Mouse (Mus musculus): ENCODE data around the gene Tas2r134. TPM values are rescaled to one million over a fixed set of nuclear protein-coding genes. Genes with fewer than 3 reads are reported as not detected.

Gene Tas2r134
- polyA plus RNA-seq, 1 experiment, result not detected

DNA sequence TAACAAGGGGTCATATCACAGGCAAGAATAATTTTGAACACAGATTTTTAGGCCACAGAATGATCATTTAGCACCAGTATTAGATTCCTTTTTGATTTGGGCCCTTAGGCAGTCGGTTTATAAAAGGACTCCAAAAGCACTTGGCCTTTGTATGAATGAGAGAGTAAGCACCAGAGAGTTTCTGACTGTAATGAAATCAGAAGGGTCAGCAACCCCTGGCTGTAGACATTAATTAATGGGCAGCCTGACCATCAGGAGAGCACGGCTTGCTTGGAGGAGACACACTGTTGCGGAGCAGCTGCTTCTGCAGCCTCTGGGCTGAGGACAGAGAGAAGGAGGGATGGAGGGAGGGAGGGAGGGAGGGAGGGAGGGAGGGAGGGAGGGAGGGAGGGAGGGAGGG lies 30.4 kb downstream of the Tas2r134 start:
- TF ChIP-seq POLR2A (IDR thresholded peaks at IDR 0.05; ENCODE audit: borderline replicate concordance, extremely low read depth, insufficient read depth, insufficient read length, poor library complexity, severe bottlenecking), result no peak
- no peak for TF ChIP-seq CTCF (IDR thresholded peaks at IDR 0.05; ENCODE audit: borderline replicate concordance, extremely low read depth, insufficient read depth, insufficient read length)
- no peak for DNase-seq (ENCODE audit: low read depth)

GRCm38 (mm10) chr2:51658288-51658687 lies 31.0 kb downstream of the Tas2r134 start:
- no peak for TF ChIP-seq CTCF (IDR thresholded peaks at IDR 0.05; ENCODE audit: borderline replicate concordance, extremely low read depth, insufficient read depth, insufficient read length)
- no peak for TF ChIP-seq POLR2A (IDR thresholded peaks at IDR 0.05; ENCODE audit: borderline replicate concordance, extremely low read depth, insufficient read depth, insufficient read length, poor library complexity, severe bottlenecking)
- DNase-seq (ENCODE audit: low read depth), result peak; percentile 12

DNA sequence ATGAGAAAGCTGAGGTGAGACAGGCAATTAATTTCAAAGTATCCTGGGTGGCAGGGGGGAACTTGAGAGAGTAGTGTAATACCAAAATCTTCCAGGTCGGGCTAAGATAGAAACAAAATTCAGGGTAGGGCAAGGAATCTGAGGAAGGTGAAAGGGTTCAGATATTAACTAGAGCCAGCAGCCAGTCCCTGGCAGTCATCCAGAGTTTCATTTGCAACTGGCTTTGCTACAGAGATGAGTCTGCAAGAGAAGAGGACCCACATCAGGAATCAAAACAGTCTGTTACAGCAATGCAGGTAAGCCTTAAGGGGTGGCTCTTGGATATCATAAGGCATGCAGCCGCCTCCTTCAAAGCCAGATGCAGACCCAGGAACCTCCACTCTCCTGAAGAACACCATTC lies 47.0 kb downstream of the Tas2r134 start:
- TF ChIP-seq CTCF (IDR thresholded peaks at IDR 0.05; ENCODE audit: borderline replicate concordance, extremely low read depth, insufficient read depth, insufficient read length), result no peak
- DNase-seq (ENCODE audit: low read depth), result peak; percentile 28
